Mouse (Mus musculus): ENCODE data around the gene Cdk4.

Gene Cdk4

GRCm38 (mm10) chr10:127100414-127100813 lies 37.1 kb downstream of the Cdk4 start:
- DNase-seq (ENCODE audit: low spot score), result peak; percentile 61

GRCm38 (mm10) chr10:127101151-127101550 lies 37.8 kb downstream of the Cdk4 start:
- no peak for DNase-seq (ENCODE audit: low spot score)

- DNase-seq (ENCODE audit: low spot score), result no peak
Observed at GRCm38 (mm10) chr10:127103631-127104030, 40.3 kb downstream of the Cdk4 start.

- DNase-seq (ENCODE audit: low spot score), result no peak
Observed at GRCm38 (mm10) chr10:127107563-127108261, 44.4 kb downstream of the Cdk4 start.

GRCm38 (mm10) chr10:127108262-127108583 lies 44.9 kb downstream of the Cdk4 start:
- DNase-seq (ENCODE audit: low spot score), result no peak

- DNase-seq (ENCODE audit: low spot score), result no peak
Observed at GRCm38 (mm10) chr10:127111001-127111887, 47.9 kb downstream of the Cdk4 start.

- DNase-seq (ENCODE audit: low spot score), result no peak
Observed at GRCm38 (mm10) chr10:127114408-127114807, 51.1 kb downstream of the Cdk4 start.

GRCm38 (mm10) chr10:127115068-127115467 lies 51.7 kb downstream of the Cdk4 start:
- DNase-seq (ENCODE audit: low spot score), result no peak

Data from yolk sac, embryonic 10.5 days (tissue).